Mouse (Mus musculus) liver, adult 2 months (tissue): ENCODE measurements around the gene Gm438.

ENCODE experiments used
- CTCF ChIP-seq: fragments of 200-500 bp; IDR thresholded peaks from 2 replicates; pipeline ENCODE4 v1.5.1; 2011; ENCODE audit warnings: low read depth, low read length, control low read depth
- POLR2A ChIP-seq: fragments of 200-500 bp; IDR thresholded peaks from 2 replicates; pipeline ENCODE4 v1.6.1; 2011; ENCODE audit warnings: low read length, control low read depth; ENCODE audit not compliant: insufficient read depth; ENCODE audit errors: extremely low read depth

- TF ChIP-seq CTCF = no peak
- no peak for TF ChIP-seq POLR2A
Observed at GRCm38 (mm10) chr4:144824706-144825105, 38.3 kb upstream of the Gm438 start.
